Mouse (Mus musculus) G1E (cell line): ENCODE measurements at regions not wholly inside any gene's neighbourhood (a gene's known extent, or its start where the extent isn't known, plus 50 kb on each side); places are given as distances from the start of the nearest gene placed in this dataset.

Experiments
- CTCF ChIP-seq: IDR thresholded peaks from 2 replicates; pipeline ENCODE4 v1.5.1; 2012; ENCODE audit warnings: low read depth, low read length, inconsistent platforms, mixed read lengths
- GATA1 ChIP-seq: IDR thresholded peaks from 2 replicates; pipeline ENCODE4 v1.6.1; 2012; ENCODE audit warnings: borderline replicate concordance, low read length, inconsistent platforms, mixed read lengths
- POLR2AphosphoS5 ChIP-seq: IDR thresholded peaks from 2 replicates; pipeline ENCODE4 v1.6.1; 2012; ENCODE audit warnings: low read depth, low read length, inconsistent platforms; ENCODE audit not compliant: insufficient replicate concordance
- TAL1 ChIP-seq: conservative IDR thresholded peaks from 2 replicates; pipeline ENCODE4 v1.6.1; 2012; ENCODE audit warnings: low read depth, low read length, inconsistent platforms, mixed read lengths

GRCm38 (mm10) chr8:35904711-35905450 lies 139.3 kb downstream of the Gm19410 start:
- TF ChIP-seq TAL1 (no peak), GATA1 (no peak), CTCF (no peak), POLR2AphosphoS5 (no peak)
